Mouse (Mus musculus) induced T-regulatory cell, adult 2 months (primary cell): ENCODE data around the gene Mrps23.

Experiments
- DNase-seq: peaks from one replicate; pipeline ENCODE4 v3.0.0-alpha.2; 2012; ENCODE audit warnings: low read depth

Gene Mrps23

DNA sequence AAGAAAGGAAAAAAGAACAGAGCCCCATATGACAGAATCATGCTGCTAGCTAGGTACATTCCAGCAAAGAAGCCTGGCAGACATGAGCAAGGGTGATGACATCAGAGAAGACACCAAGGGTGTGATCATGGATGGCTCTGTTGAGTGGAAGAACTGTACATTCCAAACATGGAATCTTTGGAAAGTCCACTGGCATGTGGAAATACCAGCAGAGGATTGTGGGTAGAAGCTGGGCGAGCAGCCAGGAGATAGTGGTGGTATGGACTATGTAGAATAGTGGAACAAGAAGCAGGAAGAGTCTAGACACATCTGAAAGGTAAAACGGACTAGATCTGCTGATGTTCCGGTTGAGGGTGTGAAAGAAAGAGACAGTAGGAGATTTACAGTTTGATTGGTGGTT, 46.4 kb downstream of the Mrps23 start:
- DNase-seq = no peak

DNA sequence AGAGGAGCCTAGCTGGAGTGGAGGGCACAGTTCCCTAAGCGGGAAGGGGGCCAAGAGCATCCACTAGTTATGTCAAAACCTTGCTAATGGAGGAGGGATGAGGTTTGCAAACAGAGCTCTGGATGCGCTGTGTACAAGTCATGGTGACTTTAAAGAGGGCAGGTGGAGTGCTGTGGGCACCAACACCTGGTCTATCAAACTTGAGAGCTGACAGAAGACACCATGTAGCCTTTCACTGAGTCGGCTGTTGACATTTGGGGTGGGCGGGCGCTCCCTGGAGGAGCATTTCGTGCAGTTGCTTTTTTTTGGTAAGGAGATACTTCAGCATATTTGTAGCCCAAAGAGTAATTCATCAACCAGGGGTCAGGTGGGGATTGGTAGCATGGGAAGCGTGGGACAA, 47.1 kb downstream of the Mrps23 start:
- DNase-seq = no peak

DNA sequence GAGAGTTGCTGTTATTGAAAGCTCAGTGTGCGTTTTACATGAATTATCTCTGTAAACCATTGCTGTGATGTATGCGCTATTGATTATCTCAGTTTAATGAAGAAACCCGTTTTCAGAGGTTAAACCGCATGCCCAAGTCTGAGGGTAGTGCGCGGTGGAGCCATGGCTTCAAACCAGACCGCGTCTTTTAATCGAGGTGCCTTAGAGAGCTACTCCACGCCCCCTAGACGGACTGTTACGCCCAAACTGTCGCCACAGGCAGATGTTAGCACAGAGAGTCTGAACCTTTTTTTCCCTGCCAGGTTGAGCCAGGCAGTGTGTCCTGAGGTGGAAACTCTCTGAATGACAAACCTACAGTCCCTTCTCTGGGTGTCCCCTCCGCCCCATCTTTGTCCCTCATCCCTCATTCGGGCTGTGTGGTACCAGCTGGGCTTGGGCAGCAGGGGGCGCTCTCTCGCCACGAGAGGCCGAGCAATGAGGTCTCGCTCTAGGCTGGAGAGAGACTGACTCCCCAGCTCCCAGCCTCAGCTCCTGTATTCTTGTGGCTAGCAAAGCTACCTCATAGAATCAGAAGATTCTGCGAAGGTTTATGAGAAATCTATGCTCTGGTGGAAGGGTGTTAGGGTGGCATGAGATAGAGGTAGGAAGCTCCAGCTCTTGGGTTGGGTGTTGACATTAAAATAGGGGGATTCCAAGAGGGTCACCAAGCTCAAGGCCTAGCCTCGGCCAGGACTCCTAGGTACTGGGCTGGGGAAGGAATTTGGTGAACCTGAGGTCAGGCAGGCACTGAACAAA, 48.0 kb downstream of the Mrps23 start:
- DNase-seq = peak; percentile 77

DNA sequence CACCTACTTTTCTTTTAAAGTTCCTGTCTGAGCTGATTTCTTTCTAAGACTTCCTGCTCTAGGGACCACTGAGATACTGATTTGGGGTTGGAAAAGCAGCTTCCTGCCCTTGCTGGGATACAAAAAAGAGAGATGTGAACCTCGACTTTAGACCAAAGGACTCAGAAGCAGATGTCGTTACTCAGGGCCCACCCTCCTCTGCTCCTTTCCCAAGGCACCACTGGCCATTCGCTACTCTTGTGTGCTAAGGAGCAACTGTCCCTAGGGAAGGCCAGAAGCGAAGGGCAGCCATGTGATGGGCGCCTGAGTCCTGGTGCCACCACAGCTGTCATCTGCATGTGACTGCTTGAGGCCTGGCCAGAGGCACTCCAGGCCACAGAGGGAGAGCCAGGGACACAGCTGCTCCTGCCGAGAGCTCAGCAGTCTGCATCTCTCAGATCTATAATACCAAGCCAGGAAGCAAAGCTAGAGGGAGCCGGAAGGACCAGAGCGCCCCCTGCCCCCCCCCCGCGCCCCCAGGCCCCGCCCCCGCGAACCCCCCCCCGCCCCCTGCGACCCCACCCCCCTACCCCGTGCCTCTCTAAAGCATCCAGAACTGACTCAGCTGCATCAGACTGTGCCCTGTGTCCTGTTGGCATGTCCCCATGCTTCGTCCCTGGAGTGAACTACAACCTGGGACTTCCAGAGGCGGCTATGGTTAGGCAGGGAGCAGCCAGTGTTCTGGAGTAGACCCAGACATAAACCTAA, 48.8 kb downstream of the Mrps23 start:
- peak; percentile 12 for DNase-seq

DNA sequence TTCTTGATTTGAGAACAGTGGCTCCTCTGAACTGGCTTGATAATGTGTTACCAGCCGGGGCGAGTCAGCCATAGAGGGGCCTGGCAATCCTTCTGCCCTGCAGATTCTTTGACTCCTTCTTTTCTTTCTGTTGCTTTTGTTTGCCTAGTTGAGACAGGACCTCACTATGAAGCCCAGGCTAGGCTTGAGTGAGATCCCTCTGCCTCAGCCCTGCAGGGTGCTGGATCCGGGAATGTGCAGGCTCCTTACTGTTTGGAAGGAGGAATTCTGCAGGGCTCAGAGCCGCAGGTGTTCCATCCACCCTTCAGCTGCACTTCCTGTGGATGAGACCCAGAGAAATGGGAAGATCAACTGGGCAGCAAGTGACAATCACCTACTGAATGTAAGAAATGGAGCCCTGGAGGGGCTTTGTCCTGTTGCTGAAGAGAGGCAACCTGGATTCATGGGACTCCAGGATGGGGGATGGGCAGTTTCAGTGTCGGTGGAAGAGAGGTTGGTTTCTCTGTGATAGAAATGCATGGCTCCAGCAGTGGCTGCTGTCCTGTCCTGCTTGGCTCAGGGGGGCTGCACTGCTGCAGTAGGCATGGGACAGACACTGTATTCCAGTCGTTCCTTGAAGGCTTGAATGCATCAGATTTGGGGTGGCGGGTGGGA, 49.5 kb downstream of the Mrps23 start:
- no peak for DNase-seq

DNA sequence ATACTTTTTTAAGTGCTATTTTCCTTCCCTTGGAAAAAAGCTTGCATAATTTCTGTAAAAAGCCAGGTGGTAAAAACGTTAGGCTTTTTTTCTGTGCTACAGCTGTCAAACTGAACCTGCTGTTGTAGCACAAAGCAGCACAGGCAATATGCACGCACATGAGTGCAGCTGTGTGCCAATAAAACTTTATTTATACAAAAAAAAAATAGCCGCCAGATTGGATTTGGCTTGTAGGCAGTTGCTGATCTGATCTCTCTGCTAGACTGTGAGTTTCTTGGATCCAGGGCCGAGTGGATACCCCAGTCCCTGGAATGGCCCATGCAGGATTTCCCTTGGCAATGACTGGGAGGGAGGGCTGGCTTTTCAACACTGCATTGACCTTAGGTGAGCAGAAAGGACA, 53.5 kb downstream of the Mrps23 start:
- no peak for DNase-seq

DNA sequence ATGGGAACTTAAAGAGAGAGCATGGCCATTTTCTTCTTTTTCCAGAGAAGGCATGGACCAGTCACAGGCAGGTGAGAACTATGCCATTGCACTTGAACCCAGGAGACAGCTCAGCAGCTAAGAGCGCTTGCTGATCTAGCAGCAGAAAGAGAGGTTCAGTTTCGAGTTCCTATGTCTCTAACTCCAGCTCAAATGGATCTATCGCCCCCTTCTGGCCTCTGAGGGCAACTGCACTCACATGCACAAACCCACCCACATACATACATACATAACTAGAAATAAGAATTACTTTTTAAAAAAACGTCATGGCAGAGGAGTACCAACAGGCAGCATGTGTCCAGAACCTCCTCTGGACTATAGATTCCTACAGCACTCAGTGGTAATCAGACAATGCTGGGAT, 54.0 kb downstream of the Mrps23 start:
- peak; percentile 63 for DNase-seq

DNA sequence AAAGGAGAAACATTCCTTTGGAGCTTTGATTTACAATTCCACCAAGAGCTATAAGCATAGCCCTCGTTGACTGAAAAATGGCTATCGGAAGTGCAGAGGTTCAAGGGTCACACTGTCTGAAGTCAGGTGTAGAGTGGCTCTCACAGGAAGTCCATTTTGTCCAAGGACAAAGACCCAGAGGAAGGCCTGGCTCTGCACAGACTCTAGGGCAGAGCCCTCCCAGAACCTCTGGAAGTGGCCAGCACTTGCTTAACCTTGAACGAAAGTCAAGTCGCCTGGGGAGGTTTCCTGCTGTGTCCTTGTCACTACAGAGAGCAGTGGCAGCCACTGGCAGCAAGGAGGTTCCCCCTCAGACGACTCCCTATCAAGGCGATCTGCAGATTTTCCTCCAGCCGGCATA, 56.3 kb downstream of the Mrps23 start:
- DNase-seq = no peak
